In the genomic region with DNA sequence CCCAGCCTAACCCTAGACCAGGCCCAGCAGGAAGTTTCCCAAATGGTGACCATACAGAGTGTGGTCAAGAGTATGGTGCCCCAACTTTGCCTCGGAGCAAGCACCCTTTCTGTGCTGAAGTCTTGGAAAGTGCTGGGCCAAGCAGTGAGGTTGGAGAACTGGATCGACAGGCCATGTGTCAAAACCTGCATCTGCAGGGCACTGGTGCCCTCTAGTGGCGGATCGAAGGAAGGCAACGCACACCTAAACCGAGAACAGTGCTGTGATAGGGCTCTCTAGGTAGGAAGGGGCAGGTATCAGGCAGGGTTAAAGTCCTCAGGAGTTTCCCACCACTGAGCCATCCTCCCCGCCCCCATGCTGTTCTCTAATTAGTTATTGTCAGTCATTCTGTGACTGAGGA, we compare ENCODE assay signal across 9 mouse cellular contexts. TPM values are rescaled to one million over a fixed set of nuclear protein-coding genes. Genes with fewer than 3 reads are reported as not detected.
DNase-seq lines count a peak whose midpoint lies in the region; ATAC-seq and TF ChIP-seq lines count a peak whose summit lies in the region.
"Had no signal": no experiment of that assay in that cellular context is flagged by ENCODE, and none has a peak within 500 bp of the region (broad histone marks: within the 10 kb centered on the region; RNA-seq: fewer than 3 reads in every experiment).

No protein-coding gene starts in this region.

- no peak overlapping the region for H3K9ac ChIP-seq in kidney, postnatal 0 days (ENCODE audit: low read depth, low read length)
- no peak overlapping the region for H3K9ac ChIP-seq in liver, embryonic 16.5 days (ENCODE audit: low read depth, low read length)
- H3K9ac ChIP-seq in neural tube, embryonic 15.5 days (replicated peaks) = no peak overlapping the region
- H3K9ac ChIP-seq: embryonic facial prominence, embryonic 13.5 days had no signal

- under 1% methylated on average over 7 of the region's 7 CpGs for WGBS in heart, embryonic 10.5 days
- under 1% methylated on average over 7 of the region's 7 CpGs for WGBS in kidney, postnatal 0 days
- 1% methylated on average over 7 of the region's 7 CpGs for WGBS in liver, embryonic 16.5 days (ENCODE audit: insufficient replicate concordance)
- 2% methylated on average over 7 of the region's 7 CpGs for WGBS in neural tube, embryonic 15.5 days

- H3K27ac ChIP-seq in heart, embryonic 10.5 days = no peak overlapping the region
- no peak overlapping the region for H3K27ac ChIP-seq in kidney, postnatal 0 days
- H3K27ac ChIP-seq in liver, embryonic 16.5 days (ENCODE audit: low read length) = no peak overlapping the region
- H3K27ac ChIP-seq in neural tube, embryonic 15.5 days (replicated peaks) = no peak overlapping the region
- no peak overlapping the region for H3K27ac ChIP-seq in testis, adult 2 months (ENCODE audit: control insufficient read depth, insufficient read depth, low read depth, low read length)
- H3K27ac ChIP-seq: embryonic facial prominence, embryonic 13.5 days had no signal

- no peaks in the 10 kb centered on the region for H3K9me3 ChIP-seq in heart, embryonic 10.5 days
- H3K9me3 ChIP-seq in kidney, postnatal 0 days (replicated peaks; ENCODE audit: low read length) = no peaks in the 10 kb centered on the region
- H3K9me3 ChIP-seq in liver, embryonic 16.5 days (replicated peaks; ENCODE audit: control insufficient read depth, low read length) = no peaks in the 10 kb centered on the region
- H3K9me3 ChIP-seq in neural tube, embryonic 15.5 days (replicated peaks) = no peaks in the 10 kb centered on the region
- H3K9me3 ChIP-seq: embryonic facial prominence, embryonic 13.5 days had no signal

- peaks cover 27% of the 10 kb centered on the region; the same call in 1 of the 2 replicates for H3K27me3 ChIP-seq in heart, embryonic 10.5 days (ENCODE audit: insufficient read depth, poor library complexity, severe bottlenecking)
- H3K27me3 ChIP-seq in kidney, postnatal 0 days (ENCODE audit: insufficient read depth, low read length) = no peaks in the 10 kb centered on the region
- H3K27me3 ChIP-seq in liver, embryonic 16.5 days (ENCODE audit: control insufficient read depth, insufficient read depth, low read depth, low read length) = no peaks in the 10 kb centered on the region
- peaks cover 10% of the 10 kb centered on the region; the same call in 1 of the 2 replicates for H3K27me3 ChIP-seq in neural tube, embryonic 15.5 days (replicated peaks)
- H3K27me3 ChIP-seq in testis, adult 2 months (ENCODE audit: control insufficient read depth, insufficient read depth, low read length) = no peaks in the 10 kb centered on the region

- H3K4me3 ChIP-seq in heart, embryonic 10.5 days = no peak overlapping the region
- no peak overlapping the region for H3K4me3 ChIP-seq in kidney, postnatal 0 days (replicated peaks; ENCODE audit: low read depth, low read length)
- no peak overlapping the region for H3K4me3 ChIP-seq in liver, embryonic 16.5 days (ENCODE audit: low read depth, low read length)
- H3K4me3 ChIP-seq in neural tube, embryonic 15.5 days (replicated peaks) = no peak overlapping the region
- H3K4me3 ChIP-seq in testis, adult 2 months (ENCODE audit: control insufficient read depth, low read depth, low read length) = no peak overlapping the region
- H3K4me3 ChIP-seq: embryonic facial prominence, embryonic 13.5 days had no signal

- no peak for TF ChIP-seq POLR2A in testis, adult 2 months (IDR thresholded peaks at IDR 0.05; ENCODE audit: control insufficient read depth, low read depth, low read length)

- peak; percentile 99 for TF ChIP-seq CTCF in kidney, postnatal 0 days (IDR thresholded peaks at IDR 0.05; ENCODE audit: low read depth)
- peak; percentile 100 for TF ChIP-seq CTCF in testis, adult 2 months (IDR thresholded peaks at IDR 0.05; ENCODE audit: control insufficient read depth, insufficient read depth, insufficient replicate concordance, low read depth, low read length)

- peak; percentile 77 for DNase-seq in A20 (ENCODE audit: low read depth, low spot score)
- peak; percentile 87 for DNase-seq in adrenal gland, postnatal 10 days
- DNase-seq in embryo, embryonic 9.5 days (ENCODE audit: extremely low spot score) = peak; percentile 82
- DNase-seq in heart, embryonic 10.5 days (ENCODE audit: low spot score) = peak; percentile 88
- DNase-seq in kidney, postnatal 0 days (ENCODE audit: low spot score) = peak; percentile 89

- H3K36me3 ChIP-seq in heart, embryonic 10.5 days = no peaks in the 10 kb centered on the region
- H3K36me3 ChIP-seq in kidney, postnatal 0 days (ENCODE audit: insufficient read depth, low read length) = no peaks in the 10 kb centered on the region
- H3K36me3 ChIP-seq in liver, embryonic 16.5 days (ENCODE audit: control insufficient read depth, insufficient read depth) = no peaks in the 10 kb centered on the region
- H3K36me3 ChIP-seq in neural tube, embryonic 15.5 days = no peaks in the 10 kb centered on the region
- no peaks in the 10 kb centered on the region for H3K36me3 ChIP-seq in testis, adult 2 months (ENCODE audit: control insufficient read depth, insufficient read depth, low read length)
- H3K36me3 ChIP-seq: embryonic facial prominence, embryonic 13.5 days had no signal

- H3K4me1 ChIP-seq in heart, embryonic 10.5 days = no peaks in the 10 kb centered on the region
- no peaks in the 10 kb centered on the region for H3K4me1 ChIP-seq in kidney, postnatal 0 days (replicated peaks; ENCODE audit: insufficient read depth, low read length)
- H3K4me1 ChIP-seq in liver, embryonic 16.5 days (ENCODE audit: control insufficient read depth, low read depth, low read length) = no peaks in the 10 kb centered on the region
- H3K4me1 ChIP-seq in neural tube, embryonic 15.5 days = peaks cover 14% of the 10 kb centered on the region
- H3K4me1 ChIP-seq in testis, adult 2 months (ENCODE audit: control insufficient read depth, insufficient read depth, low read length) = peaks cover 4% of the 10 kb centered on the region

- ATAC-seq in kidney, postnatal 0 days (replicated peaks; ENCODE audit: low FRiP score, low read depth) = peak; percentile 65
- ATAC-seq in liver, embryonic 16.5 days (ENCODE audit: low read depth) = 0 out of 2 replicates have a peak, but pooled peaks have one; percentile 7
- ATAC-seq in neural tube, embryonic 15.5 days (ENCODE audit: low FRiP score) = peak; percentile 81

- no peak overlapping the region for H3K4me2 ChIP-seq in kidney, postnatal 0 days (ENCODE audit: low read length)
- H3K4me2 ChIP-seq in liver, embryonic 16.5 days (ENCODE audit: low read depth, low read length) = no peak overlapping the region
- H3K4me2 ChIP-seq in neural tube, embryonic 15.5 days = no peak overlapping the region
- H3K4me2 ChIP-seq: embryonic facial prominence, embryonic 13.5 days had no signal

RNA-seq across cellular contexts. Expression of gene Prr5, which starts 37.9 kb away (rescaled TPM):
- total RNA-seq in adrenal gland, postnatal 10 days (2021) = 10 to 100 TPM; 11.4 to 12.1 TPM
- polyA plus RNA-seq in heart, embryonic 10.5 days (2016; fragmentation: Nextera tagmentation; extraction: Ambion mirVana) = 30.6 and 33.1 TPM in 2 replicates
- polyA plus RNA-seq in kidney, postnatal 0 days (2015; fragmentation: Nextera tagmentation; extraction: Ambion mirVana) = 35.0 and 35.6 TPM in 2 replicates
- polyA plus RNA-seq in liver, embryonic 16.5 days (2015; fragmentation: Nextera tagmentation; extraction: Ambion mirVana) = 4.5 and 5.2 TPM in 2 replicates
- polyA plus RNA-seq in neural tube, embryonic 15.5 days (2015; fragmentation: Nextera tagmentation; extraction: Ambion mirVana) = 29.3 and 33.6 TPM in 2 replicates
- polyA plus RNA-seq in testis, adult 2 months (2012; rRNA removed) = 13.0 and 13.4 TPM in 2 replicates

Comparison
In these comparisons a context has a peak if more than half of its experiments do, and no peak if none do; other contexts are left out.
1. ATAC-seq: peak in every context shown above with its lines; median percentile 81 in neural tube, embryonic 15.5 days; 65 in kidney, postnatal 0 days; 7 in liver, embryonic 16.5 days.